Mouse (Mus musculus): ENCODE data around the gene Plin4.

DNA sequence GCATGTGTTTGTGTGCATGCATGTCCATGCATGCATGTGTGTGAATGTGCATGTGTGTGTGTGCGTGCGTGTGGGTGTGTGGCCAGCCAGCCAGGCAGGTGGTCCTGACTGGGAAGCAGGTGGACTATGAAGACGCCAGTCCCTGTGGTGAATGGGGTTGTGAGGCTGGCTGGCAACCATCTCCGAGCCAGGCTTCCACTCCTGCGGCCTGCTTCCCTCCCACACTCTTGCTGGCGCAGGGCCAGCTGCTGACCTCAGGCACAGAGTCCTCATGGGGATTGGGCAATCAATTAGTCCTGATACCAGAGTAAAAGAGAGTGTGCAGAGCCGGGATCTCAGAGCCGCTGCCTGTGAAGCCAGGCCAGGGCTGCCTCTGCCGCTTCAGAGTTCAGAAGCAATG, 44.0 kb upstream of the Plin4 start:
- TF ChIP-seq GATA1 (IDR thresholded peaks at IDR 0.05; ENCODE audit: low read length) = no peak
- no peak for TF ChIP-seq TAL1 (IDR thresholded peaks at IDR 0.05; ENCODE audit: low read length)
